Mouse (Mus musculus) liver, postnatal 0 days (tissue): ENCODE measurements around the gene Ddo. TPM values are rescaled to one million over a fixed set of nuclear protein-coding genes. Genes with fewer than 3 reads are reported as not detected.

Experiments used
- ATAC-seq: fragments of 200-750 bp; cut with Nextera tagmentation; 2 replicates; pipeline ENCODE4 v1.8.0; 2017; ENCODE audit warnings: mild to moderate bottlenecking, moderate library complexity
- DNase-seq: peaks from one replicate; pipeline ENCODE4 v3.0.0-alpha.2; 2016
- H3K27ac ChIP-seq: fragments of 300-500 bp; sonication (generic); 2 replicates; pipeline ENCODE4 v1.5.1; 2014; ENCODE audit warnings: antibody characterized with exemption, moderate library complexity, mild to moderate bottlenecking, low read depth
- H3K27me3 ChIP-seq: fragments of 300-500 bp; sonication (generic); 2 replicates; pipeline ENCODE4 v1.6.1; 2014; ENCODE audit warnings: low read length, control low read depth, mixed read lengths; ENCODE audit not compliant: insufficient read depth
- H3K36me3 ChIP-seq: fragments of 300-500 bp; sonication (generic); replicated peaks from 2 replicates; pipeline ENCODE4 v1.6.1; 2014; ENCODE audit warnings: mild to moderate bottlenecking, control low read depth, low read length, moderate library complexity, mixed read lengths; ENCODE audit not compliant: insufficient read depth
- H3K4me1 ChIP-seq: fragments of 300-500 bp; sonication (generic); 2 replicates; pipeline ENCODE4 v1.6.1; 2014; ENCODE audit warnings: antibody characterized with exemption, mild to moderate bottlenecking, control low read depth; ENCODE audit not compliant: insufficient read depth
- H3K4me2 ChIP-seq: fragments of 300-500 bp; sonication (generic); 2 replicates; pipeline ENCODE4 v1.6.1; 2014; ENCODE audit warnings: low read depth, mild to moderate bottlenecking, low read length, moderate library complexity, mixed read lengths
- H3K4me3 ChIP-seq: fragments of 300-500 bp; sonication (generic); 2 replicates; pipeline ENCODE4 v1.5.1; 2014; ENCODE audit warnings: low read depth, low read length
- H3K9ac ChIP-seq: fragments of 300-500 bp; sonication (generic); replicated peaks from 2 replicates; pipeline ENCODE4 v1.6.1; 2014; ENCODE audit warnings: mild to moderate bottlenecking, moderate library complexity
- H3K9me3 ChIP-seq: fragments of 300-500 bp; sonication (generic); 2 replicates; pipeline ENCODE4 v1.6.1; 2016; ENCODE audit warnings: mild to moderate bottlenecking, control low read depth, low read length, mixed read lengths
- CTCF ChIP-seq: sonication (generic); IDR thresholded peaks from 2 replicates; pipeline ENCODE4 v1.5.1; 2016; ENCODE audit warnings: antibody characterized with exemption, low read depth
- EP300 ChIP-seq: IDR thresholded peaks from 2 replicates; pipeline ENCODE4 v1.6.1; 2016; ENCODE audit warnings: antibody characterized with exemption, low read depth, mild to moderate bottlenecking
- WGBS: fragments of 180-500 bp; shearing (Covaris S2); extraction: QIAGEN DNeasy Blood & Tissue Kit; methylation state at CpG from one replicate; pipeline ENCODE4 v1.1.7; 2014; ENCODE audit not compliant: insufficient replicate concordance; 5-methylcytosine and 5-hydroxymethylcytosine counted together
- polyA plus RNA-seq: library from polyadenylated mRNA; unstranded; fragments of >200 nt; fragmentation: Nextera tagmentation; extraction: Ambion mirVana; gene quantifications from 2 replicates; pipeline ENCODE4 v1.2.1, GENCODE M21; 2015

Gene Ddo
- polyA plus RNA-seq, 1 experiment from 2014 or later: 0.86 TPM

- H3K9me3 ChIP-seq: no peaks in the 10 kb centered on the region
- WGBS: 62% methylated on average over 8 of the region's 8 CpGs
- no peak overlapping the region for H3K4me3 ChIP-seq
- no peak for DNase-seq
- no peaks in the 10 kb centered on the region for H3K4me1 ChIP-seq
- no peaks in the 10 kb centered on the region for H3K36me3 ChIP-seq
- TF ChIP-seq EP300 (no peak), CTCF (no peak)
- no peak for ATAC-seq
- no peak overlapping the region for H3K4me2 ChIP-seq
- no peak overlapping the region for H3K27ac ChIP-seq
- H3K9ac ChIP-seq: no peak overlapping the region
- H3K27me3 ChIP-seq: 0 out of 2 replicates have a peak, but pooled peaks cover 3% of the 10 kb centered on the region
Observed at GRCm38 (mm10) chr10:40672587-40673296, 42.9 kb downstream of the Ddo start.

GRCm38 (mm10) chr10:40673297-40673665 is 43.5 kb downstream of the Ddo start:
- WGBS: 58% methylated on average over 7 of the region's 7 CpGs
- H3K27ac ChIP-seq: no peak overlapping the region
- no peak for TF ChIP-seq EP300
- no peak for TF ChIP-seq CTCF
- no peaks in the 10 kb centered on the region for H3K36me3 ChIP-seq
- no peak overlapping the region for H3K9ac ChIP-seq
- no peak for ATAC-seq
- H3K27me3 ChIP-seq: 0 out of 2 replicates have a peak, but pooled peaks cover 3% of the 10 kb centered on the region
- no peaks in the 10 kb centered on the region for H3K4me1 ChIP-seq
- no peak overlapping the region for H3K4me2 ChIP-seq
- H3K9me3 ChIP-seq: no peaks in the 10 kb centered on the region
- no peak overlapping the region for H3K4me3 ChIP-seq
- DNase-seq: no peak

- 0 out of 2 replicates have a peak, but pooled peaks cover 3% of the 10 kb centered on the region for H3K27me3 ChIP-seq
- no peak overlapping the region for H3K4me3 ChIP-seq
- no peak overlapping the region for H3K27ac ChIP-seq
- H3K36me3 ChIP-seq: no peaks in the 10 kb centered on the region
- ATAC-seq: no peak
- WGBS: 11% methylated on average over 13 of the region's 13 CpGs
- H3K4me1 ChIP-seq: no peaks in the 10 kb centered on the region
- TF ChIP-seq EP300: no peak
- no peak for DNase-seq
- H3K4me2 ChIP-seq: peak overlapping the region; percentile 13; the same call in 1 of the 2 replicates
- H3K9me3 ChIP-seq: no peaks in the 10 kb centered on the region
- no peak overlapping the region for H3K9ac ChIP-seq
Observed at GRCm38 (mm10) chr10:40674151-40674550, 44.3 kb downstream of the Ddo start.

GRCm38 (mm10) chr10:40675921-40676320 is 46.1 kb downstream of the Ddo start:
- Histone ChIP-seq H3K27me3 (peaks cover 6% of the 10 kb centered on the region; the same call in 1 of the 2 replicates), H3K4me3 (no peak overlapping the region), H3K9ac (no peak overlapping the region), H3K36me3 (no peaks in the 10 kb centered on the region), H3K9me3 (no peaks in the 10 kb centered on the region), H3K4me2 (no peak overlapping the region), H3K27ac (no peak overlapping the region), H3K4me1 (no peaks in the 10 kb centered on the region)
- WGBS: 46% methylated on average over 7 of the region's 7 CpGs
- ATAC-seq (no peak), DNase-seq (no peak)
- TF ChIP-seq CTCF (no peak), EP300 (no peak)

- peaks cover 6% of the 10 kb centered on the region for H3K4me1 ChIP-seq
- ATAC-seq (no peak), DNase-seq (no peak)
- H3K9me3 ChIP-seq: no peaks in the 10 kb centered on the region
- no peak overlapping the region for H3K4me2 ChIP-seq
- H3K36me3 ChIP-seq: no peaks in the 10 kb centered on the region
- no peak for TF ChIP-seq CTCF
- no peak for TF ChIP-seq EP300
- H3K27me3 ChIP-seq: peaks cover 24% of the 10 kb centered on the region
- no peak overlapping the region for H3K4me3 ChIP-seq
- WGBS: 62% methylated on average over 3 of the region's 3 CpGs
- H3K27ac ChIP-seq: no peak overlapping the region
- no peak overlapping the region for H3K9ac ChIP-seq
Observed at GRCm38 (mm10) chr10:40678477-40678876, 48.7 kb downstream of the Ddo start.

GRCm38 (mm10) chr10:40682470-40682869 is 52.7 kb downstream of the Ddo start:
- no peak overlapping the region for H3K27ac ChIP-seq
- DNase-seq: no peak
- H3K9me3 ChIP-seq: no peaks in the 10 kb centered on the region
- no peak overlapping the region for H3K9ac ChIP-seq
- WGBS: 43% methylated on average over 8 of the region's 8 CpGs
- H3K4me2 ChIP-seq: peak overlapping the region; percentile 83; the same call in 1 of the 2 replicates
- H3K36me3 ChIP-seq: no peaks in the 10 kb centered on the region
- TF ChIP-seq EP300 (no peak), CTCF (no peak)
- peaks cover 6% of the 10 kb centered on the region for H3K4me1 ChIP-seq
- H3K4me3 ChIP-seq: no peak overlapping the region
- peaks cover 32% of the 10 kb centered on the region for H3K27me3 ChIP-seq
- no peak for ATAC-seq
